Mouse (Mus musculus) lung, adult 2 months (tissue): ENCODE measurements around the gene Mus81.

Experiments
- CTCF ChIP-seq: fragments of 200-500 bp; IDR thresholded peaks from 2 replicates; pipeline ENCODE4 v1.5.1; 2011; ENCODE audit warnings: mild to moderate bottlenecking, low read length, control low read depth; ENCODE audit not compliant: insufficient read depth
- POLR2A ChIP-seq: fragments of 200-500 bp; IDR thresholded peaks from 2 replicates; pipeline ENCODE4 v1.6.1; 2011; ENCODE audit warnings: low read depth, mild to moderate bottlenecking, control low read depth, low read length, borderline replicate concordance; ENCODE audit errors: extremely low read depth

- no peak for TF ChIP-seq CTCF
- no peak for TF ChIP-seq POLR2A
These were observed 28.8 kb upstream of the Mus81 start for GRCm38 (mm10) chr19:5516906-5517505.
